34 mouse cellular contexts compared by ENCODE assay signal in genomic region chr11:72092390-72092789, GRCm38 (mm10). TPM values are rescaled to one million over a fixed set of nuclear protein-coding genes. Genes with fewer than 3 reads are reported as not detected.
"Had no signal": no experiment of that assay in that cellular context is flagged by ENCODE, and none has a peak within 500 bp of the region (broad histone marks: within the 10 kb centered on the region; RNA-seq: fewer than 3 reads in every experiment).

No protein-coding gene starts in this region.

- H3K9me3 ChIP-seq: heart, embryonic 13.5 days; heart, embryonic 15.5 days; hindbrain, embryonic 13.5 days; hindbrain, embryonic 15.5 days; kidney, embryonic 15.5 days; limb, embryonic 13.5 days; limb, embryonic 15.5 days; liver, embryonic 12.5 days had no signal

- H3K36me3 ChIP-seq: heart, embryonic 13.5 days; heart, embryonic 15.5 days; hindbrain, embryonic 13.5 days; hindbrain, embryonic 15.5 days; kidney, embryonic 15.5 days; limb, embryonic 13.5 days; limb, embryonic 15.5 days; liver, embryonic 12.5 days had no signal

- H3K4me3 ChIP-seq: heart, adult 2 months; heart, embryonic 13.5 days; heart, embryonic 15.5 days; hindbrain, embryonic 13.5 days; hindbrain, embryonic 15.5 days; kidney, embryonic 15.5 days; limb, embryonic 13.5 days; limb, embryonic 15.5 days; liver, embryonic 12.5 days had no signal

- H3K9ac ChIP-seq: heart, embryonic 13.5 days; heart, embryonic 15.5 days; hindbrain, embryonic 13.5 days; hindbrain, embryonic 15.5 days; kidney, embryonic 15.5 days; limb, embryonic 13.5 days; limb, embryonic 15.5 days; liver, embryonic 12.5 days had no signal

- H3K4me2 ChIP-seq: heart, embryonic 11.5 days; heart, embryonic 13.5 days; heart, embryonic 15.5 days; hindbrain, embryonic 13.5 days; hindbrain, embryonic 15.5 days; kidney, embryonic 15.5 days; limb, embryonic 13.5 days; limb, embryonic 15.5 days; liver, embryonic 12.5 days had no signal

- DNase-seq: gastrocnemius, postnatal 14 days; heart, adult 11 months; heart, adult 2 months; heart, postnatal 14 days; heart, postnatal 36 days; kidney, adult 11 months; kidney, adult 2 months; kidney, adult 9 months; kidney, postnatal 14 days; kidney, postnatal 36 days; layer of hippocampus, adult 9-11 months; layer of hippocampus, postnatal 36 days; left cerebral cortex, postnatal 4 days had no signal

- H3K4me1 ChIP-seq: limb, embryonic 13.5 days; liver, embryonic 12.5 days had no signal

- H3K27me3 ChIP-seq: heart, embryonic 13.5 days; heart, embryonic 15.5 days; hindbrain, embryonic 15.5 days; kidney, embryonic 15.5 days; limb, embryonic 13.5 days; limb, embryonic 15.5 days had no signal

- H3K27ac ChIP-seq: heart, adult 2 months; heart, embryonic 13.5 days; heart, embryonic 15.5 days; hindbrain, embryonic 13.5 days; hindbrain, embryonic 15.5 days; hindbrain, postnatal 0 days; kidney, embryonic 15.5 days; kidney, postnatal 0 days; limb, embryonic 13.5 days; limb, embryonic 15.5 days; liver, embryonic 12.5 days had no signal

- ATAC-seq: hindbrain, postnatal 0 days; intestine, embryonic 16.5 days; liver, embryonic 12.5 days had no signal

RNA-seq across cellular contexts. Expression of gene Pitpnm3, which starts 43.2 kb away (rescaled TPM):
- total RNA-seq: hematopoietic stem cell, adult 5-6 weeks had no signal

RNA-seq across cellular contexts. Expression of gene Pimreg, which starts 50.6 kb away (rescaled TPM):
- total RNA-seq: gastrocnemius, adult 18-20 months; gastrocnemius, adult 8-10 months; layer of hippocampus, adult 18-20 months; left cerebral cortex, adult 18-20 months; liver, adult 2 months had no signal

RNA-seq across cellular contexts. Expression of gene Aipl1, which starts 55.1 kb away (rescaled TPM):
- total RNA-seq: gastrocnemius, adult 18-20 months; gastrocnemius, adult 8-10 months; heart, adult 2 months; heart, postnatal 14 days; heart, postnatal 36 days; hindbrain, postnatal 0 days; layer of hippocampus, adult 18-20 months; layer of hippocampus, adult 8-10 months; layer of hippocampus, postnatal 36 days; left cerebral cortex, adult 18-20 months; liver, adult 2 months had no signal
- polyA plus RNA-seq: hindbrain, embryonic 11.5 days; kidney, adult 2 months; large intestine, adult 2 months; liver, adult 2 months had no signal
